Mouse (Mus musculus): ENCODE data around the gene Usp15. TPM values are rescaled to one million over a fixed set of nuclear protein-coding genes. Genes with fewer than 3 reads are reported as not detected.
A peak's percentile ranks its signal among the peaks of the same experiment; 100 is the strongest.
"Not testable (repeated sequence)": the region's sequence is repeated elsewhere in the genome, so short reads cannot be mapped to it uniquely, and the experiment has no call there.

Gene Usp15
- 218 and 263 TPM in 2 replicates for total RNA-seq (2017)

DNA sequence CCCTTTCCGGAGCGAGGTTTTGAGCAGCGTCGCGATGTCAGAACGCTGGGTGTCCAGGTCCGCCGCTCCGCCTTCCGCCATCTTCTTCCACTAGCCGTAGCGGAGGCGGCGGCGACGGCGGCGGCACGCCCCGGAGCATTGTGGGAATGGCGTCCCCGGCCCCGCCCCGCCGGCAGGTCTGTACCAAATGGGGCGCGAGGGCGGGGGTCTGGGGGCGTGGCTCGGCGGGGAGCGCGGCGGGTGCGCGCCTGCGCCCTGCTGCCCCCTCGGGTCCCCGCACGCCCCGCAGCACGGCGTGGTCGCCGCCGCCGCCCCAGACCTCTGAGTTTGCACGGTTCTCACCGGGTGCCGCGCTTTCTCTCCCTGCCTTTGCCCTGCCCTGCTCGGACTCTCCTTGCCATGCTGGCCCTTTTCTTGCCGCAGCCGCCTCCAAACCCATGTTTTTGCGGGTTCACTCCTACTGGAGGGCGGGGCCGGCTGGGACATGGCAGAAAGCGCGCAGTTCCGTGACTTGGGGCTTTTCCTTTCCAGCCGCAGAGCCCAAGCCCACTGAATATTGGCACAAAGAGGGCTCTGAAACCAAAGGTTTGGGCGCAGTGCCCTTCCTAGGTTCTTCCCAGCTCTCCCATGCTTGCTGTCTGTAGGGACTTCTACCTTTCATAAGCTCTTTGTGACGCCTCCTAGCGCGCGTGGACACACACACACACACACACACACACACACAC is at the start of gene Usp15:
Gene Usp15, minus strand, starts transcription at position 161 of the 725 bp plus-strand sequence.
- ATAC-seq (ENCODE audit: extremely low read depth, insufficient number of reproducible peaks, low FRiP score, poor library complexity, severe bottlenecking), result peak; percentile 82

DNA sequence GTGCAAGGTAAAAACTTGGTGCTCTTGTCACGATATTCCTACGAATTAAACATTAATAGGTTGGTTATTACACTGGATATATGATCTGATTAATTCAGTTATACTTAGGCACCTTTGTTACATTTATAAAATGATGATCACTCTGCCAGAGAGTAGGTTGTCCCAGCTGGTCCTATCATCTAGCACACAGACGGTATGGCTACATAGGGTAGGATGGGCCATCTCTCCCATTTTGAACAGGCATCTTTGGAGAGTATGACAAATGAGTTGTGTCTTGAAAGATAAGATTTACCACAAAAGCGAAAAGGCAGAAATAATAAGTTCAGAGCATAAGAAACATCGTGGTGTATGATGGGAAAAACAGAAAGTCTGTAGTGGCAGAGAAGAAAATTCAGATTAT is 32.6 kb upstream of the Usp15 start:
- ATAC-seq (ENCODE audit: extremely low read depth, insufficient number of reproducible peaks, low FRiP score, poor library complexity, severe bottlenecking), result no peak

GRCm38 (mm10) chr10:123222785-123223184 is 26.0 kb upstream of the Usp15 start:
- no peak for ATAC-seq (ENCODE audit: extremely low read depth, insufficient number of reproducible peaks, low FRiP score, poor library complexity, severe bottlenecking)

DNA sequence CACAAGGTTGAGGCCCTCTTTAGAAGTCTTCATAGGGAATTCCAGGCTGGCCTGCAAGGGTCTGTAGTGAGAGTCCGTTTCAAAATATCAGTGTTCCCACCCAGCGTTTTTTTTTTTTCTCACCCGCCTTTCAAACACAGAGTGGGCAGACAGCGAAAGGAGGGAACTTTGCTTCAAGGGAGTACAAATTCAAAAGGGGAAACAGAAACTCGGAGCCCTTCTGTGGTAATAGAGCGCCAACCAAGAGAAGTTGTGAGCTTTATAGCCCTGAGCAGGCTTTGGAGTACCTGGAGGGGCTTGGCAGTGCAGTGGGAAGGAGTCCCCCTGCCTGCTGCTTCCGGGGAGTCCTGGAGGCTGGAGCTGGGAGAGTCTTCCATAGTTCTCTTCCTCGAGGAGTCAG is 12.7 kb upstream of the Usp15 start:
- ATAC-seq (ENCODE audit: extremely low read depth, insufficient number of reproducible peaks, low FRiP score, poor library complexity, severe bottlenecking), result 0 out of 2 replicates have a peak, but pooled peaks have one; percentile 13

GRCm38 (mm10) chr10:123208336-123208735 is 11.5 kb upstream of the Usp15 start:
- ATAC-seq (ENCODE audit: extremely low read depth, insufficient number of reproducible peaks, low FRiP score, poor library complexity, severe bottlenecking), result no peak

DNA sequence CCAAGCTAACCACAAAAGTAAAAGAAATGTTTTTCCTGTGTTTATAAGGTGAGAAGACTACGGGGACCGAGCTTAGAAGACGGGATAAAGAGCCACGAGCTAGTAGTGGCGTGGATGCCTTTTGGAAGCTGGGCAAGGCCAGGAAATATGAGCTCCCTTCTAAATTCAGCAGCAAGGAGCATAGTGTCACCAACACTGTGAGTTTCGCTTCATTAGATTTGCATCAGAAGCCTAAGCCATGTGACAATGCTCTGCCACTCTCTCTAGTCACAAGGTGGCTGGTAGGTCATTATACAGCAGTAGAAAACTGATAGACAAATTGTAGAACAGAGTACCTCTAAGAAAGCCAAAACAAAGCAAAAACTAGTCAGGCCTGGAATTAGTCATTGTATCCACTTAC is 9.3 kb upstream of the Usp15 start:
- ATAC-seq (ENCODE audit: extremely low read depth, insufficient number of reproducible peaks, low FRiP score, poor library complexity, severe bottlenecking), result no peak

- not testable (repeated sequence) for ATAC-seq (ENCODE audit: extremely low read depth, insufficient number of reproducible peaks, low FRiP score, poor library complexity, severe bottlenecking)
Measured at GRCm38 (mm10) chr10:123205364-123205763, 8.6 kb upstream of the Usp15 start.

DNA sequence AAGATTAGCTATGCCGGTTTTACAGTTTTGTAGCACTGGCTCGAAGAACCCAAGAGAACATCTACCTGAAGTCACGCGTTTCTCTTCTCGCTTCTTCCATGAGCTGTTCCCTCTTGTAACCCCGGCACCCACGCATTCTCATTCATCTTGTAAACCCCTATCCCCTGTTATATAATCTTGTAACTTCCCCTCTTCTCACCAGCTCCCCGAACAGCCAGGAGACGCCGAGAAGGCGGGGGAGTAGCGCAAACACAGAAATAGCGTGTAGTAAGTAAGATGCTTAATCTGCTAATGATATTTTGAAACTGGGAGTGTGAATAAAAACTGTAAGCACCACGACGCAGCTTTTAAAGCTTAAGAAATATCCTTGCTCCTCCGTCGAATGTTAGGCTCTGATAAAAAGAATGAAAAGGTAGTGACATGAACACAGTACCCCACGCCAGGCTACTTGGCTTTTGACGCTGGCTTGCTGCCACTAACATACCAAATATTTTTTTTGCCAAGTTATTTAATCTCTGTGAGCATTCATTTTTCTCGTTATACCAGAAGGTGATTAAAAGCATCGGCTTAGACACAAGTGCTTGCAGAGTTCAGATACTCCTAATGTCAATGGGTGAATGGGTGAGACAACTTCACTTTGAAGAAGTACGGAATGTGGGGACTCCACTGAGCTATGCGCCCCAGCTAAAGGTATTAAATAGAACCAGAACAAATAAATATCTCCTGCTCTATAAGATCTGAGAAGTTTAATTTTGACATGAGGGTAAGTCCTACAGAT is 5.4 kb upstream of the Usp15 start:
- no peak for ATAC-seq (ENCODE audit: extremely low read depth, insufficient number of reproducible peaks, low FRiP score, poor library complexity, severe bottlenecking)

- ATAC-seq (ENCODE audit: extremely low read depth, insufficient number of reproducible peaks, low FRiP score, poor library complexity, severe bottlenecking), result no peak
Measured at GRCm38 (mm10) chr10:123201436-123201835, 4.6 kb upstream of the Usp15 start.

GRCm38 (mm10) chr10:123200996-123201395 is 4.2 kb upstream of the Usp15 start:
- ATAC-seq (ENCODE audit: extremely low read depth, insufficient number of reproducible peaks, low FRiP score, poor library complexity, severe bottlenecking), result no peak

DNA sequence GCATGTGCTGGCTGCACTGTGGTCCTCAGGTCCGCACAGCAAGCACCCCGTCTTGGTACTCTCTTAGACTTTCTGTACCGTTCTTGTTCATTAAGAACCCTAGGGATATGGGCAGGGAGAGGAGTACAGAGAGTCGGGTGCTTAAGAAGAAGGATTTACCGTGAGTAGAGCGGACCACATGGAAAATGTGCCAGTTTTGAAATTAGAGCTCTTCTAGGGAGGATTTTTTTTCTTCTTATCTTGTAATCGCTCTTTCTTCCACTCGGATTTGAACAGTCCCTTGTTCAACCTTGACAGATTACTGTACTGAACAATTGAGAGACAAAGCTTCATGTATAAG is 3.5 kb upstream of the Usp15 start:
- ATAC-seq (ENCODE audit: extremely low read depth, insufficient number of reproducible peaks, low FRiP score, poor library complexity, severe bottlenecking), result no peak

GRCm38 (mm10) chr10:123199615-123200319 is 3.0 kb upstream of the Usp15 start:
- ATAC-seq (ENCODE audit: extremely low read depth, insufficient number of reproducible peaks, low FRiP score, poor library complexity, severe bottlenecking), result no peak

DNA sequence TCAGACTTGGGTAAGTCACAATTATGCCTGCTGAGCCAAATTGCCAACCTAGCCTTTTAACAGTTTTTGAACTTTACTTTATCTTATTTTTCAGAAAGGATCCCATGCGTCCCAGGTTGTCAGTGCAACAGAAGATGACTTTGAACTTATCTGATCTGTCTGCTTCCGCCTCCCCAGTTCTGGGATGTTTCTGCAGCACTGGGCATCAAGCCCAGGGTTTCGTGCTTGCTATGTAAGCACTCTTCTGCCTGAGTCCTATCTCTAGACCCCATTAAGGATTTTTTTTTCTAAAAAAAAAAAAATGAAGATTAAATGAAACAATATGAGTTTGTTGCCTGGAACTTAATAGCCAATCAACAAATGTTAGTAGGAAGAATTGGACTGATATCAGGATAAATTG is 2.3 kb upstream of the Usp15 start:
- no peak for ATAC-seq (ENCODE audit: extremely low read depth, insufficient number of reproducible peaks, low FRiP score, poor library complexity, severe bottlenecking)

DNA sequence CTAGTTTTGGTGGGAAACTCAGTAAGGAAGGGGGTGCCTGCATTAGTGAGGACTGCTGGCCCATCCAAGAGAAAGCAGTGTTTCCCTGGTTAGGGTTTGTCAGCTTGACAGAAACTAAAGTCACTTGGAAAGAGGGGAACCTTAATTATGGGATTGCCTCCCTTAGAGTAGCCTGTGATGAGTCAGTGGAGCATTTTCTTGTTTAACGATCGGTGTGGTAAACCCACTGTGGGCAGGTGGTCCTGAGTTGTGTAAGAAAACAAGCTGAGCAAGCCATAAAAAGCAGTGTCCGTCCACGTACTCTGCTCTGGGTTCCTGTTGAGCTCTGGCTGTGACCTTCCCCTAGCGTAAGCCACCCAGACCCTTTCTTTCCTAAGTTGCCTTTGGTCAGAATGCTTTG is 1.4 kb upstream of the Usp15 start:
- no peak for ATAC-seq (ENCODE audit: extremely low read depth, insufficient number of reproducible peaks, low FRiP score, poor library complexity, severe bottlenecking)

DNA sequence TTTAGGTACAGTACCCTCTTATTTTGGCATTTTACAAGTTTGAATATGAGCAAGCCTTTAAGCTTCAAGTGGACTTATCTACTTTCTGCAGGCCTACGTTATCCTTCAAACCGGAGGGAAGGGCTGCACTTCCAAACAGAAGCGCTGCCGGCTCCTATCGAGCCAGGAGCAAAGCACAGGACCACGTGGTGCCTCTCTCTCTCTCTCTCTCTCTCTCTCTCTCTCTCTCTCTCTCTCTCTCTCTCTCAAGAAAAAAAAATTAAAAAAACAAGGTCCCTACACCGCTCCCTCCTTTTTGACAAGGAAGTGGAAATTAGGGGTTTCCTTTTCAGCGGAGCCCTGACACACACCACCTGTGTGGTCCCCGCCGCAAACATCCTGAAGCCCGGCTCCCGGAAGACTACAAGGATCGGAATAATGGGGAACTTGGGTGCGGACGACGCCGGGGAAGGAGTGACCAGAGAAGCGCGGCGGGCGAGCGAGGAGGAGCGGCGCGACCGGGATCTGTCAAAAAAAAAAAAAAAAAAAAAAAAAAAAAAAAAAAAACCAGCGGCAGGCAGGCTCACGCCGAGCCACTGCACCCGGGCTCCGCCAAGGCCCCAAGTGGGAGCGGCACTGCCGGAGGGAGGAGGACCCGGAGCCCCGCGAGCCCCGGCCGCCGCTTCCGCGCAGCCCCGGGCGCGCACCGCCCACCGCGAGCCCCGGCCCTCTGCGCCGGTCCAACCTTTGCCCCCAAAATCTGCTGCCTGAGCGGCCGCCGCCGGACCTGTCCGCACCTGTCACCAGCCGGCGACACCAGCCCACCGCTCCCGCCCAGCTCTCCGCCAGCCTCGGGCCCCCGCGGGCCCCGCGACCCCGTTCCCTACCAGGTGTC is 597 bp downstream of the Usp15 start:
- ATAC-seq (ENCODE audit: extremely low read depth, insufficient number of reproducible peaks, low FRiP score, poor library complexity, severe bottlenecking), result 0 out of 2 replicates have a peak, but pooled peaks have one; percentile 13

- no peak for ATAC-seq (ENCODE audit: extremely low read depth, insufficient number of reproducible peaks, low FRiP score, poor library complexity, severe bottlenecking)
Measured at GRCm38 (mm10) chr10:123195501-123195900, 1.3 kb downstream of the Usp15 start.

- ATAC-seq (ENCODE audit: extremely low read depth, insufficient number of reproducible peaks, low FRiP score, poor library complexity, severe bottlenecking), result 0 out of 2 replicates have a peak, but pooled peaks have one; percentile 26
Measured at GRCm38 (mm10) chr10:123191038-123191437, 5.8 kb downstream of the Usp15 start.

- ATAC-seq (ENCODE audit: extremely low read depth, insufficient number of reproducible peaks, low FRiP score, poor library complexity, severe bottlenecking), result no peak
Measured at GRCm38 (mm10) chr10:123187337-123187736, 9.5 kb downstream of the Usp15 start.

- ATAC-seq (ENCODE audit: extremely low read depth, insufficient number of reproducible peaks, low FRiP score, poor library complexity, severe bottlenecking), result no peak
Measured at GRCm38 (mm10) chr10:123185907-123186306, 10.9 kb downstream of the Usp15 start.

All from neutrophil, adult 5-6 weeks (primary cell).